Mouse (Mus musculus) 416B (cell line): ENCODE measurements around the gene Lrp2.

Experiments used
- DNase-seq: peaks from one replicate; pipeline ENCODE4 v3.0.0; 2011; ENCODE audit warnings: low read depth

Gene Lrp2

GRCm38 (mm10) chr2:69400866-69401604 lies 184.8 kb downstream of the Lrp2 start:
- DNase-seq: peak; percentile 88

DNA sequence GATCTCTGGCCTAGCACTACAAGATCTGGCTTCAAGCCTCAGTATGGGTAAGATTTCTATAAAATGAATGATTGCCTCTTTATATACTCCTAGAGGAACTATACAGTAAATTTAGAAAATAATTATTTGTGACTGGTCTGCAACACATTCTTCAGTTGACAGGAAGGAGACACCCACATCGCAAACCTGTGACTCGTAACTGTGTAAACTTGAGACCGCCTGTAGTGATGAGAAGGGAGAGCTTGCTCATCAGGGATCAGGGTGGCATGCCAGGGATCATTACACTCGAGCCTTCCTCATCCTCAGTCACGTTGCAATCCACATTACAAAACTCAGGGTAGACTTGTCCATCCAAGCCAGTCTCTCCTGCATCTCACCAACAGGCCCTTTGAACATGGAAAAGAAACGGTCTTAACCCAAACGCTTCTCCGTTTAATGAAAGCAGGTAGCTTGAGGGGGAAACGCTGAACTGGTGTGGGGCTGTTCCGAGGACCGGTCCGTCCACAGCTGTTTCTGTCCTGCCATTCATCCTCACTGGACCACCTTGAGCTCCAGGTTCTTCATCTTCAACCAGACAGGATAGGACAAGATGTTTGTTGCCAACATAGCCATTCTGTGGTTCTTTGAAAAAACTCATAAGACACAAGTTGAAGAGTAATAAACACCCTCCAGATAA lies 189.0 kb downstream of the Lrp2 start:
- DNase-seq: no peak

- DNase-seq: no peak
These were observed 190.1 kb downstream of the Lrp2 start for GRCm38 (mm10) chr2:69395597-69396248.

GRCm38 (mm10) chr2:69393947-69394346 lies 191.9 kb downstream of the Lrp2 start:
- DNase-seq: no peak

DNA sequence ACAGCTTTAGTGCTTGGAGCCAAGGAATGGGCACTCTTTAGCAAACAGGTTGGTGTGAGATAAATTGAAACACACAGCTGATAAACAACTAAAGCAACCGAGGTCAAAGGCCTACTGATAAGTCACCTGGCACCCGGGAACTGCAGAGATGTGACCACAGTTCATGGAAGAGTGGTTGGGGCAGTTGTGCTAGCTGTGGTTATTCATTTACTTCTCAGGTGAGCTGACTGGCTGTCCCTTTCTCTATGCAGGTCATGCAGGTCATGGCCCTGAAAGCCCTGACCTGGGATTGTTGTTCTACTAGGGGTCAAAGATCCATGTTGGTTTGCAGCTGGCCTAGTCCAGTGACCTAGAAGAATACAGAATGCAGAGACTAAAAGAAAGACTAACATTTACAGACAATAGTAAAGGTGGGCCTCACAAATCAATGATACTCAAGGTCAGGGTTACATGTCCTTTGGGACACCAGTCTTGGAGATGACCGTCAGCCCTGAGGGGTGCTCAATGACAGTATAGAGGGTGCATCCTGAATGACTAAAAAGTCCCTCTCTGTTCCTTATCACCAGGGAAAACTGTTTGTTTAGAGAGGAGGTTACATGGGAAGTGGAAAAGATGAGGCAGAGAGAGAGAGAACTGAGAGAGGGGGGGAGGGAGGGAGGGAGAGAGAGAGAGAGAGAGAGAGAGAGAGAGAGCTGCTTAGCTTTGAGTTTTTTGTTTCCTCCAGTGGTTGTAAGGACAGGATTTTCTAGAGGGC lies 199.6 kb downstream of the Lrp2 start:
- no peak for DNase-seq

DNA sequence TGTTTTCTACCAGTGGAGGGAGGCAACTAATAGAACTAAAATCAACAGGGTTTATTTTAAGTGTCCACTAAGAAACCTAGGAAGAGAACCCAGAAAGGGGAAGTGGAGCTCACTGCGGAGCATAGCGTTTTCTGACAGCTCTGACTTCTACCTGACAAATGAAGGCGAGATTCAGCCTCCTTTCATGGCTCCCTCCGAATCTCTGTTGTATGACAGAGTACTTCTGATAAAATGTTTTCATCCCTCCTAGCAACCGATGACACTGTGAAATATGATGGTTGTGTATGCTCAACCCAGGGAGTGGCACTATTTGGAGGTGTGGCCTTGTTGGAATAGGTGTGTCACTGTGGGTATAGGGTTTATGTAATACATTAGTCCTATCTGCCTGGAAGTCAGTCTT lies 203.0 kb downstream of the Lrp2 start:
- peak; percentile 37 for DNase-seq

GRCm38 (mm10) chr2:69381740-69382139 lies 204.1 kb downstream of the Lrp2 start:
- DNase-seq: peak; percentile 66

DNA sequence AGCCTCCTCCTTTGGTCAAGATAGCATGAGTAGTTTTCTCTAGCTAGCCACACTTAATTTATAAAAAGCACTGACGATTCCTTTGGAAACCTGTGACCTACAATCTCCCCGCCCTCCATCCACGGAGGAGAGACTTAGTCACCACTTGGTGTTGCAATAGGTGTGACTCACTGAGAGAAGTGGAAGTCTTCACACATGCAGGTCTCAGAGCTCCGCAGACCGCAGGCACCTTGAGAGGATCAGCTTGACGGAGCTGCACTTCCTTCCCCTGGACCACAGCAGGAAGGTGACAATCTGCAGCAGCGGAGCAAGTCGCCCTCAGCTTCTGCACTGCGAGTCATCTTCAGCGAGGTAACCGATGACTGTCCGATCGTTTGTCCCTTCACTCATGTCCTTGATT lies 205.6 kb downstream of the Lrp2 start, which contains the start of gene Dhrs9:
Dhrs9 (plus strand) TSS at position 165 of the 400 bp plus-strand sequence.
- DNase-seq: peak; percentile 99

- DNase-seq: no peak
These were observed 206.1 kb downstream of the Lrp2 start for GRCm38 (mm10) chr2:69379801-69380200.

- DNase-seq: peak; percentile 61
These were observed 209.1 kb downstream of the Lrp2 start for GRCm38 (mm10) chr2:69376780-69377179.
